Mouse (Mus musculus): ENCODE results near the gene Ogfod1. TPM values are rescaled to one million over a fixed set of nuclear protein-coding genes. Genes with fewer than 3 reads are reported as not detected.

Ogfod1 gene
- 14.0 and 14.4 TPM in 2 replicates for polyA plus RNA-seq (2016; fragmentation: Nextera tagmentation; extraction: Ambion mirVana)

DNA sequence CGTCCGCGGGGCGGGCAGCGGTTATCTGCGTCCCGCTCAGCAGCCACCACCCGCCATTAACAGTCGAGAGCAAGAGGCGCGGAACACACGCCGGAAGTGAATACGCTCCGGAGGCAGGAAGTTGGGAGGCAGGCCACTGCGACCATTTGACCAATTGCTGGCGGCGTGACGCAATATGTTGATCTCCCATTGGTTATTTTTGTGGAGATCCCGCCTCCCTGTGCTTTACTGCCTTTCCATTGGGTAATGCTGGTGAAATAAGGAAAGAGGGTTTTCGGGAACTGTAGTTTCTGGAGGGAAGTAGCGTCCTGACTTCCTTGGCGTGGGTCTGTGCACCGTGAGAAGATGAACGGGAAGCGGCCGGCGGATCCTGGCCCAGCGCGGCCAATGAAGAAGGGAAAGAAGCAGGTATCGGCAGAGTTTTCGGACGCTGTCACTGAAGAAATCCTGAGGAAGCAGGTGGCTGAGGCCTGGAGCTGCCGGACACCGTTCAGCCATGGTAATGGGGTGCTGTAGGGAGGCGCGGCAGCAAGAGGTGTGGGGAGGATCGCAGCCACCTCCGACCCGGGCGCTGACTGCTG is at the start of gene Ogfod1, which contains the start of gene Nudt21:
Gene Ogfod1 (plus strand): TSS at position 255 of the 581 bp plus-strand sequence.
Gene Nudt21 (minus strand): TSS at position 88 of the 581 bp plus-strand sequence.
- H3K4me3 ChIP-seq: peak within 1 kb of the TSS; percentile 85
- peaks cover 12% of the 10 kb centered on the region for H3K36me3 ChIP-seq (replicated peaks)
- peak within 1 kb of the TSS; percentile 88 for H3K27ac ChIP-seq (replicated peaks)
- no peaks in the 10 kb centered on the region for H3K9me3 ChIP-seq
- DNase-seq (ENCODE audit: low spot score): peak; percentile 95
- no peaks in the 10 kb centered on the region for H3K27me3 ChIP-seq (replicated peaks; ENCODE audit: low read depth, poor library complexity, severe bottlenecking)
- under 1% methylated on average over 41 of the region's 41 CpGs for WGBS
- peaks cover 30% of the 10 kb centered on the region for H3K4me1 ChIP-seq

GRCm38 (mm10) chr8:93989739-93990138 is 47.3 kb upstream of the Ogfod1 start:
- H3K27ac ChIP-seq (replicated peaks): no peak overlapping the region
- peaks cover 8% of the 10 kb centered on the region; the same call in 1 of the 2 replicates for H3K9me3 ChIP-seq
- H3K27me3 ChIP-seq (replicated peaks; ENCODE audit: low read depth, poor library complexity, severe bottlenecking): no peaks in the 10 kb centered on the region
- no peaks in the 10 kb centered on the region for H3K4me1 ChIP-seq
- no peak overlapping the region for H3K4me3 ChIP-seq
- H3K36me3 ChIP-seq (replicated peaks): peaks cover 74% of the 10 kb centered on the region
- 94% methylated on average over 4 of the region's 4 CpGs for WGBS
- no peak for DNase-seq (ENCODE audit: low spot score)

DNA sequence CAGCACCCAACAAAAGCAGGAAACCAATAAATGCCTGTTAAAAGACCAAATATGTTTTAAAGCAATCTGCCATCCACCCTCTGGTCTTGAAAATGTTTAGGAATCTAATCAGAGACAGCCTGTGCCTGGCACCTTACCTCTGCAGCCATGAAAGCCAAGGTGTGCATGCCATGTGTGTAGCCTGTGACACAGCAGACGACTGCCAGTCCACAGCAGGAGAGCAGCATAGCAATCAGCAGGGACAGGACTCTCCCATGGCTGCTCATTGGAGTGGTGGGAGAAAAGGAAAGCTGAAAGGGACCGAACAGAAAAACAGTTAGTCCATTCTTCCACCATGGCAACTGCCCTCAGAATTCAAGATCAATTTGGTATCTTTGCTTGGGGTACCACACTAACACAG is 38.0 kb upstream of the Ogfod1 start:
- no peak overlapping the region for H3K27ac ChIP-seq (replicated peaks)
- no peak for DNase-seq (ENCODE audit: low spot score)
- no peaks in the 10 kb centered on the region for H3K9me3 ChIP-seq
- H3K36me3 ChIP-seq (replicated peaks): peaks cover 77% of the 10 kb centered on the region
- H3K4me3 ChIP-seq: no peak overlapping the region
- WGBS: 88% methylated on average over 2 of the region's 2 CpGs
- H3K27me3 ChIP-seq (replicated peaks; ENCODE audit: low read depth, poor library complexity, severe bottlenecking): no peaks in the 10 kb centered on the region
- H3K4me1 ChIP-seq: no peaks in the 10 kb centered on the region

GRCm38 (mm10) chr8:94004139-94004538 is 32.9 kb upstream of the Ogfod1 start:
- Histone ChIP-seq H3K27ac (replicated peaks) (no peak overlapping the region), H3K4me1 (peaks cover 6% of the 10 kb centered on the region), H3K36me3 (replicated peaks) (peaks cover 63% of the 10 kb centered on the region), H3K27me3 (replicated peaks; ENCODE audit: low read depth, poor library complexity, severe bottlenecking) (no peaks in the 10 kb centered on the region), H3K9me3 (no peaks in the 10 kb centered on the region), H3K4me3 (no peak overlapping the region)
- 86% methylated on average over 9 of the region's 9 CpGs for WGBS
- no peak for DNase-seq (ENCODE audit: low spot score)

- no peaks in the 10 kb centered on the region for H3K27me3 ChIP-seq (replicated peaks; ENCODE audit: low read depth, poor library complexity, severe bottlenecking)
- no peak for DNase-seq (ENCODE audit: low spot score)
- H3K36me3 ChIP-seq (replicated peaks): peaks cover 16% of the 10 kb centered on the region
- peaks cover 32% of the 10 kb centered on the region for H3K4me1 ChIP-seq
- H3K4me3 ChIP-seq: no peak overlapping the region
- no peak overlapping the region for H3K27ac ChIP-seq (replicated peaks)
- WGBS: 65% methylated on average over 15 of the region's 15 CpGs
- H3K9me3 ChIP-seq: no peaks in the 10 kb centered on the region
Measured at GRCm38 (mm10) chr8:94009243-94009845, 27.7 kb upstream of the Ogfod1 start.

DNA sequence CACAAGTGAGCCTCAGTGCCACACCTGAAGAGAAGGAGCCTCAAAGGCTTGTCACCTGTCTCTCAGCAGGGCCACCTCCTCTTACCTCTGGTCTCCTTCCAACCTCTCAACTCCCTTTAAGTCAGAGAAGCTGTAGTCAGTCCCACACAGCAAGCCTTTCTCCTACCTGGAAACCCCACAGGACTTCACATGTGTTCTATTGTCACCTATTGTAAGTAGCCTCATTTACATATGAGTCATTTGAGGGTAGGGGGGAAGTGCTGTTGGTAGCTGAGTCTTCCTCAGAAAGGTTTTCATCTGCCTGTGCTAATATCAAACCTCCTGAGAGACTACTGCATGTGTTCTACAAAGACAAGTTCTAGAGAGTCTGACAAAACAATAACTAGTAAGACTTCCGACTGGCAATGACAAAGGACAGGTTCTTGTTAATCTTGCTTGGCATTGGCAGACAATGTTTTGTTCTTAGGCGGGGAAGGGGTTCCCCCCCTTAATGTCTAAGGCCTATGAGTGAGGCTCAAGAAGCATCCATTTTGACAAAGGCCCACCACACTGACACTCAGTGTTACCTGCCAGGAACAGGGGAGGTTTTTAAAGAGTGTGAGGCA is 26.8 kb upstream of the Ogfod1 start:
- DNase-seq (ENCODE audit: low spot score): no peak

DNA sequence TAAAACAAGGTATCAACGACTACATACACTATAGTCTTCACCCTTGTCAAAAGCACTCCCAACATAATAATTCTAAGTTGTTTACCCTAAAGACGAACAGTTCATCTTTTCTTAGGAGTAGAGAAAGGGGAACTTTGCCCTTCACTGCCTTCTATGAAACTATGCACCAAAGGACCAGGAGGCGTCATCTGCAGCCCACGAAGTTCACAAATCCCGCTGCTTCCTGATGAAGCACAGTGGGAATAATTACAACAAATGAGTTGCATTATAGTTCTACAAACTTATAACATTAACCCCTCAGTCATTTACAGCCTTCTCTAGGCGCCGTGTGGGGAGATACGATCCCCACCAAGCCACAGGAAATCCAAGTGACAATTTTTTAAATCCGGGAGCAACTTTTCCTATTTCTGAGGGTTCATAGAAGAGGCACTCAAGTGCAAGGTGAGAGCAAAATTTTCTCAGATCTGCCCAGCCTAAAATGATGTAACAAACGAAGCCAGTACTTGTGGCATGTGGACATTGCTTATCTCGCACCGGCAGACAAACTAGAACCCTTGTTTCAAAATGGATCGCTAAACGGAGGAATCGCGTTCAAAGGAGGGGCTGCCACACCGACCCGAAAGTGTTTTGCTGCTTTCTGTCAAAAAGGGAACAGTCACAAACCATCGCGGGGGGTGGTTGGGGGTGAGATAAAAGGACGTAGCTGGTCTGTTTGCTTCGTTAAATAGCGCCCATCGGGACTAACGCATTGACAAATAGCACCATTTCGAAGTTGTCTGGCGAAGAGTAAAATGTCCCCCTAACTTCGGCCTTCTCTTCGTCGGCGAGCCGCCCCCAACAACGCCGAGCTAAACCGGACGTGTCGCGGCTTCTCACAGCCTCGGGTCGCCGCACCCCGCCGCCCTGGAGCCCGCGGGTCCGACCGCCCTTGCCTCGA is 25.7 kb upstream of the Ogfod1 start:
- H3K4me1 ChIP-seq: peaks cover 32% of the 10 kb centered on the region
- WGBS: 6% methylated on average over 48 of the region's 48 CpGs
- no peaks in the 10 kb centered on the region for H3K9me3 ChIP-seq
- no peaks in the 10 kb centered on the region for H3K27me3 ChIP-seq (replicated peaks; ENCODE audit: low read depth, poor library complexity, severe bottlenecking)
- H3K36me3 ChIP-seq (replicated peaks): peaks cover 15% of the 10 kb centered on the region; the same call in 1 of the 2 replicates
- H3K27ac ChIP-seq (replicated peaks): peak overlapping the region; percentile 96
- peak overlapping the region; percentile 96 for H3K4me3 ChIP-seq
- peak; percentile 10 for DNase-seq (ENCODE audit: low spot score)

More for the DNA sequence above, 26.8 kb upstream of the Ogfod1 start:
- Histone ChIP-seq H3K9me3 (no peaks in the 10 kb centered on the region), H3K36me3 (replicated peaks) (peaks cover 16% of the 10 kb centered on the region), H3K27ac (replicated peaks) (no peak overlapping the region), H3K4me3 (peak overlapping the region; percentile 96; the same call in 1 of the 2 replicates), H3K4me1 (peaks cover 32% of the 10 kb centered on the region), H3K27me3 (replicated peaks; ENCODE audit: low read depth, poor library complexity, severe bottlenecking) (no peaks in the 10 kb centered on the region)
- 62% methylated on average over 2 of the region's 2 CpGs for WGBS

DNA sequence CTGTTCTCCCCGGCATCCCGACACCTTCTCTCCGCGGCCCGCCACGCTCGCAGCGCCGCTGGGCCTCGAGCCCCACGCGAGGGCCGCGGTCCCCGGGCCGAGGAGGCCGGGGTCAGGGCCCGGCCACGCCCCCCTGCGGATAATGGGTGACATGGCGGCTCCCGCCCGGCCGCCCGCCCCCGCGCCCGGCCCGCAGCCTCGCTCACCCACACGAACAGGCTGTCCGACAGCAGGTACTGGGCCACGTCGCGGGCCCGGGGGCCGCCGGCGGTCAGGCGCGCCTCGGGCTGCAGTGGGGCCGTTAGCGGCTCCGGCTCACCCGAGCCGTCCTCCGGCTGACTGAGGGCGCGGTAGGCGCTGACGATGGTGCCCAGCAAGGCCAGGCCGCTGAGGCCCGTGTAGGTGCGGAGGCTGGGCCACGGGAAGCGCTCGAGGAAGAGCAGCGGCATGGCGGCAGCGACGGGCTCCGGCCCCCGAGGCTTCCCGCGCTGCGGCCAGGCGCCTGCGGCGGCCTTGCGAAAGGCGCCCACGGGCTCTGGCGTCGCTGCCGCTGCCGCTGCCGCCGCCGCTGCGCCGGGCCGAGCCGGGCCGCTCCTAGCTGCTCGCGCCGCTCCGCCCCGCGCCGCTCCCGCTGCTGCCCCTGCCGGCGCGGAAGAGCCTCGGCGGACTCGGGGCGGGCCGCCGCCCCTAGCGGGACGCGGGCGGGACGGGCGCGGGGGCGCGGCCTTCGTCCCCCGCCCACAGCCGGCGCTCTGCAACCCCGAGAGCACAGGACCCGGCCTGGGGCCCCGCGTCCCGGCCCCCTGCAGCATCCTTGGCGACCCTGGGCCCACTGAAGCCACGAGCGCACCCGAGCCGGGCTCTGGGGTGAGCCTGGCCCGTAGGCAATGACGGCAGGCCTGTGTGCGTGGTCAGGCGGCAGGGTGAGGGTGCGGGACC is 24.7 kb upstream of the Ogfod1 start, which contains the start of gene Amfr:
Gene Amfr (minus strand): TSS at position 830 of the 939 bp plus-strand sequence.
- Histone ChIP-seq H3K36me3 (replicated peaks) (peaks cover 15% of the 10 kb centered on the region; the same call in 1 of the 2 replicates), H3K27me3 (replicated peaks; ENCODE audit: low read depth, poor library complexity, severe bottlenecking) (no peaks in the 10 kb centered on the region), H3K4me3 (peak within 1 kb of the TSS; percentile 96), H3K9me3 (no peaks in the 10 kb centered on the region), H3K27ac (replicated peaks) (peak within 1 kb of the TSS; percentile 96), H3K4me1 (peaks cover 32% of the 10 kb centered on the region)
- 1% methylated on average over 130 of the region's 130 CpGs for WGBS
- DNase-seq (ENCODE audit: low spot score): peak; percentile 84

DNA sequence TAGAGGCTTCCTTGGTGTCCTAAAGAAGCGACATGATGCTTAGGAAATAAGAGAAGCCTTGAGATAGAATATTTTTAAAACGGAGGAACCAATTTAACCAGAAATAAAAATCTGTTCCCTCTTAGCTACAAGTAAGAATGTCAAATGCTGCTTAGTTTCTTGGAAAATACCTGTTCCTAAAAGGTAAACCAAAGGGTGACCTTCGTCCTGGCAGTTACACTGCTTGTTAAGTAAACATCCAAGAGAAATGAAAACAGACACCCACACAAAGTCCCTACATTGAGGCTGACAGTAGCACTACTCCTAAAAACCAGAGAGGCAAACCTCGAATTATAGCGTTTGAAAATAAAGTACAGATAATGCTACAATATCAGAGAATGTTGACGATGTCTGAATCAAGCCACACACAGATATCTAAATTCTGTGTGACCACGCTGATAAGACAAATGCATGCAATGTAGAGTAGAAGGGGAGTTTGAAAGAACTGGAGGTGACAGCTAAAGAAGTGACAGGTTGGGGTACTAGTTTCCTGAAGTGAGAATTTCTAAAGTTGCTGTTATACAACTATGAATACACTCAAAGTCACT is 23.9 kb upstream of the Ogfod1 start:
- Histone ChIP-seq H3K36me3 (replicated peaks) (peaks cover 21% of the 10 kb centered on the region), H3K27me3 (replicated peaks; ENCODE audit: low read depth, poor library complexity, severe bottlenecking) (no peaks in the 10 kb centered on the region), H3K27ac (replicated peaks) (peak overlapping the region; percentile 96), H3K4me3 (peak overlapping the region; percentile 96), H3K4me1 (peaks cover 32% of the 10 kb centered on the region), H3K9me3 (no peaks in the 10 kb centered on the region)
- DNase-seq (ENCODE audit: low spot score): no peak
- 42% methylated on average over 7 of the region's 7 CpGs for WGBS

DNA sequence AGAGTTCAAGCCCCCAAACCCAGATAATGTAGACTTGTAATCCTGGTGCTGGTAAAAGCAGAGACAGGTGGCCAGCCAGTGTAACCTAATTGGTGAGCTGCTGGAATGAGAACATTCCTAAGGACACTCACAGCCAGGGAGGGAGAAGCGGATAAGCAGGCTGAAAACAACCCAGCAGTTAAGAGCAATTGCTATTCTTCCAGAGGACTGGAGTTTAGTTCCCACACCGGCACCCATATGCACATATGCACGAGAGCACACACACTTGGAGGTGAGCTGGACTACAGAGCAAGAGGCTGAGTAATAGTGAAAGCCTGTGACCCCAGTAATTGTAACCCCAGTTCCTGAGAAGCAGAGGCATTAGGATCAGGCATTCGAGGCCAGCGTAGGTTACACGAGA is 13.1 kb upstream of the Ogfod1 start:
- Histone ChIP-seq H3K9me3 (no peaks in the 10 kb centered on the region), H3K27ac (replicated peaks) (no peak overlapping the region), H3K27me3 (replicated peaks; ENCODE audit: low read depth, poor library complexity, severe bottlenecking) (no peaks in the 10 kb centered on the region), H3K4me1 (no peaks in the 10 kb centered on the region), H3K36me3 (replicated peaks) (peaks cover 94% of the 10 kb centered on the region), H3K4me3 (no peak overlapping the region)
- WGBS: 94% methylated on average over 6 of the region's 6 CpGs
- no peak for DNase-seq (ENCODE audit: low spot score)

DNA sequence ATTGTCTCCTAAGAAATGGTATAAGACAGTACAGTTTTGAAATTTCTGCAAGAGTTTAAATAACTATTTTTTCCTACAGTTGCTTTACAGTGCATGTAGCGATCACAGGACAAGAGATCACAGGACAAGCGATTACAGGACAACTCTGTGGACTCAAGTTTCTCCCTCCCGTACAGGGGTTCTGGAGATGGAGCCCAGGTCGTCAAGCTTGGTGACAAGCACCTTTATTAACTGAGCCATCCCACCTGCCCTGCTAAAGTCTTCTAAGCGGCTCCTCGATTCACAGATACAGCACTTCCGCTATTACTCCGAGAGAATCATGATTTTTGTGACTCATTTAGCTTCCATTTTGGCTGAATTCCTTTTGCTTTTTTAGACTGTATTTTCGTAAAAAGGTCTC is 7.3 kb upstream of the Ogfod1 start:
- Histone ChIP-seq H3K4me1 (peaks cover 11% of the 10 kb centered on the region), H3K4me3 (no peak overlapping the region), H3K9me3 (no peaks in the 10 kb centered on the region), H3K27me3 (replicated peaks; ENCODE audit: low read depth, poor library complexity, severe bottlenecking) (no peaks in the 10 kb centered on the region), H3K36me3 (replicated peaks) (peaks cover 74% of the 10 kb centered on the region), H3K27ac (replicated peaks) (no peak overlapping the region)
- no peak for DNase-seq (ENCODE audit: low spot score)
- 95% methylated on average over 9 of the region's 9 CpGs for WGBS

Data from embryonic facial prominence, embryonic 10.5 days (tissue).